Mouse (Mus musculus) midbrain, embryonic 12.5 days (tissue): ENCODE results near the gene Pnmal2. TPM values are rescaled to one million over a fixed set of nuclear protein-coding genes. Genes with fewer than 3 reads are reported as not detected.

Experiments used
- ATAC-seq: fragments of 200-750 bp; cut with Nextera tagmentation; 2 replicates; pipeline ENCODE4 v1.8.0; 2017; ENCODE audit warnings: low read depth, moderate TSS enrichment, moderate library complexity; ENCODE audit not compliant: low FRiP score
- H3K27ac ChIP-seq: fragments of 300-500 bp; sonication (generic); replicated peaks from 2 replicates; pipeline ENCODE4 v1.5.1; 2016; ENCODE audit warnings: mild to moderate bottlenecking
- H3K27me3 ChIP-seq: fragments of 300-500 bp; sonication (generic); 2 replicates; pipeline ENCODE4 v1.6.1; 2016; ENCODE audit warnings: mild to moderate bottlenecking
- H3K36me3 ChIP-seq: fragments of 300-500 bp; sonication (generic); 2 replicates; pipeline ENCODE4 v1.6.1; 2016
- H3K4me1 ChIP-seq: fragments of 300-500 bp; sonication (generic); 2 replicates; pipeline ENCODE4 v1.6.1; 2016
- H3K4me2 ChIP-seq: fragments of 300-500 bp; sonication (generic); replicated peaks from 2 replicates; pipeline ENCODE4 v1.6.1; 2016; ENCODE audit warnings: mild to moderate bottlenecking, moderate library complexity
- H3K4me3 ChIP-seq: fragments of 300-500 bp; sonication (generic); 2 replicates; pipeline ENCODE4 v1.5.1; 2016; ENCODE audit warnings: mild to moderate bottlenecking
- H3K9ac ChIP-seq: fragments of 300-500 bp; sonication (generic); replicated peaks from 2 replicates; pipeline ENCODE4 v1.6.1; 2016; ENCODE audit warnings: mild to moderate bottlenecking, moderate library complexity
- H3K9me3 ChIP-seq: fragments of 300-500 bp; sonication (generic); 2 replicates; pipeline ENCODE4 v1.6.1; 2016; ENCODE audit warnings: mild to moderate bottlenecking
- WGBS: fragments of 180-500 bp; shearing (Covaris S2); methylation state at CpG from one replicate; pipeline ENCODE4 v1.1.7; 2016; 5-methylcytosine and 5-hydroxymethylcytosine counted together
- polyA plus RNA-seq: library from polyadenylated mRNA; unstranded; fragments of >200 nt; fragmentation: Nextera tagmentation; extraction: Ambion mirVana; gene quantifications from 2 replicates; pipeline ENCODE4 v1.2.1, GENCODE M21; 2016

The Pnmal2 gene
- polyA plus RNA-seq, 1 experiment from 2014 or later: 49.3 TPM

DNA sequence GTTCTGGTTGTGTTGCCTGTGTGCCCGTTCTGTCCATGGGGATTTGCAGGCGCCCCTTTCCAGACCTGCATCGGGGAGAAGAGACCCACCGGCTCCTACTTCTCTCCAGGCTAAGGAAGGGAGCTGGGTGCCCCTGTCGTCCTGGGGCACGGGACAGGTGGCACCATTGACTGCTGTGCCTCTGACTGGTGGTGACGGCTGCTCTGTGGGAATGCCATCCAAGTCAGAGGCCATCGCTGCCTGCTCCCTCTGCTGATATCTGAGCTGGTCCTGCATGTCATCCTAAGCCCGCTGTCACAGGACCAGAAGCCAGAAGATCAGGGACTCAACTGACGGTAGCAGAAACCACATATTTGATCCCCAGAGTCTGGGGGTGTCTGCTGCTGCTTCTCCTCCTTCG lies 35.6 kb upstream of the Pnmal2 start:
- Histone ChIP-seq H3K4me1 (peaks cover 19% of the 10 kb centered on the region), H3K9me3 (no peaks in the 10 kb centered on the region), H3K4me2 (no peak overlapping the region), H3K27me3 (peaks cover 13% of the 10 kb centered on the region), H3K4me3 (no peak overlapping the region), H3K27ac (no peak overlapping the region), H3K9ac (no peak overlapping the region), H3K36me3 (no peaks in the 10 kb centered on the region)
- 67% methylated on average over 11 of the region's 11 CpGs for WGBS
- ATAC-seq: no peak

DNA sequence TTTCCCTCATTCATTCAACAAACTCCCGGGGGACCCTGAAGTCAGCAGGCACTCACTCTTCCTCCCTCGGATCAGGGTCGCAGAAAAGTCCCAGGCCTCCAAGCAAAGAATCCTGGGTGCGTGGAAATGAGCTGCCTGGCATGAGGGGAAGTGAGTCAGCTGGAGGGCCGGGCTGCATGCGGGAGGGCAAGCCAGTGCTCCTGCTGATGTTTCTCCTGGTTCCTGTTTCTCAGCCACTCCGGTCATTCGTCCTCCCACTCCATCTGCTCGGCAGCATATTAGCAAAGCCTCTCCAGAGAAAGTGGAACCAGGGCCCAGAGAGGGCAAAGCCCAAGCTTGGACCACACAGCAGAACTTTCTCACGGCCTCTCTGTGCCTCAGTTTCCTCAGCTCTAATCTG lies 34.6 kb upstream of the Pnmal2 start:
- peaks cover 15% of the 10 kb centered on the region for H3K4me1 ChIP-seq

DNA sequence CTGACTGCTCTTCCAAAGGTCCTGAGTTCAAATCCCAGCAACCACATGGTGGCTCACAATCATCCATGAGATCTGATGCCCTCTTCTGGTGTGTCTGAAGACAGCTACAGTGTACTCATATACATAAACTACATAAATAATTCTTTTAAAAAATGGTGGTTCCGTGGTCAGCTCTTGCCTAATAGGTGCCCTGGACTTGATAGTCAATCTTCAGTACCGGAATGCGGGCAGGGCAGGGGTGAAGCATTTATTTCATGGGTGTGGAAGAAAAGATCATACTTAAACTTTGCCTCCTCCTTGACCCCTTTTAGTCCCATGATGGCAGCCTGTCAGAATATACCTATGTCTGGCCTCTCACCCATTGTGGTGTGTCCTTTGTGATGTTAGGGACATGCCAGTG lies 32.6 kb upstream of the Pnmal2 start:
- WGBS: 95% methylated on average over 3 of the region's 3 CpGs
- Histone ChIP-seq H3K4me2 (no peak overlapping the region), H3K9ac (no peak overlapping the region), H3K4me3 (no peak overlapping the region), H3K36me3 (peaks cover 27% of the 10 kb centered on the region), H3K4me1 (peaks cover 3% of the 10 kb centered on the region; the same call in 1 of the 2 replicates), H3K27ac (no peak overlapping the region), H3K27me3 (peaks cover 13% of the 10 kb centered on the region), H3K9me3 (no peaks in the 10 kb centered on the region)
- no peak for ATAC-seq

More for the DNA sequence above, 34.6 kb upstream of the Pnmal2 start:
- no peak overlapping the region for H3K9ac ChIP-seq
- H3K9me3 ChIP-seq: no peaks in the 10 kb centered on the region
- WGBS: 58% methylated on average over 10 of the region's 10 CpGs
- H3K27me3 ChIP-seq: peaks cover 13% of the 10 kb centered on the region
- H3K4me3 ChIP-seq: no peak overlapping the region
- H3K36me3 ChIP-seq: peaks cover 8% of the 10 kb centered on the region
- H3K27ac ChIP-seq: no peak overlapping the region
- no peak for ATAC-seq
- no peak overlapping the region for H3K4me2 ChIP-seq

DNA sequence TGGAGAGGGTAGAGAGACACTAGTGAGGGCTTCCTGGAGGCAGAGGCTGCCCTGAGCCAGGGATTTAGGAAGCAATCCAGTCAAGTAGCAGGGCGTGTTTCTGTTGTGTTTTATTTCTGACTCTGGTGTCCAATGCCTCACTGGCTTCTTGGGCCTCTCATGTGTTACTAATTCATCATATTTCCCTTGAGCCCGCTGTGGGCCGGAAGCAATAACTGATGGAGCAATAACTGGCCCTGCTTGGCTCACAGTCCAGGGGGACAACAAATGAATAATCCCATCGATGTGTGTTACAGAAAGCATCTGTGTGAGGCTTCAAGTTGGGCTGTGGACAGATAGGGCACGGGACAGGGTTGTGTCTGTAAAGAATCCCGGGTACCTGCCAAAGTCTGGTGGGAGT lies 32.1 kb upstream of the Pnmal2 start:
- Histone ChIP-seq H3K27me3 (peaks cover 13% of the 10 kb centered on the region), H3K36me3 (peaks cover 32% of the 10 kb centered on the region), H3K4me2 (no peak overlapping the region), H3K27ac (no peak overlapping the region), H3K4me1 (peaks cover 3% of the 10 kb centered on the region; the same call in 1 of the 2 replicates), H3K9ac (no peak overlapping the region), H3K9me3 (no peaks in the 10 kb centered on the region), H3K4me3 (no peak overlapping the region)
- WGBS: 77% methylated on average over 6 of the region's 6 CpGs
- ATAC-seq: no peak

DNA sequence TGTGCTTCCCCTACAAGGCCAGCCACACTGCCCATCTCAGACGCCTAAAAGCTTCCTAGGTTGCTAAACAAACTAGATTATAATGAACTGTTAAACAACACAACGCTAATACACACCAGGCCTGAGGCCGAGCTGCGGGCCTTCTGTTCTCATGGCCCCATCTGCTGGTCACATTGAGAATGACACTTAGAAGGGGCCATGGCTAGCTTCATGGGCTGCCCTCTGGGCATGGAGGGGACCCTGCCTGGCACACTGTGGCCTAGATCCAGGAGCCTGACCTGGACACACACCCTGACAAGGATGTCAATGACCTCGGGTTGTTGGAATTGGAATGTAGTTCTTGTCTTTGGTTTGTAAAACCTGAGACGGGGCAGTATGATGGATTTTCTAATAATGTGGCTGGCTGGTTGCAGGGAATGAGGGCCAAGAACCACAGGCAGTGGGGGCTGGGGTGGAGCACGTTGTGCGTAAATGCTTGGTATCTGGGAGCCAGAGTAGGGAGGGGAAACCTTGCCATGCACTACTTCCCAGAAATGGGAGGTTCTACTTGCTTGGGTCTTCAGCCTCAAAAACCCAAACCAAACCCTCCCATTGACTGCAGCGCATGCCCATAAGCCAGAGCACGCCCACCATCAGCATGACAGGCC lies 30.6 kb upstream of the Pnmal2 start:
- peaks cover 5% of the 10 kb centered on the region; the same call in 1 of the 2 replicates for H3K4me1 ChIP-seq
- WGBS: 42% methylated on average over 10 of the region's 10 CpGs
- peaks cover 47% of the 10 kb centered on the region for H3K36me3 ChIP-seq

DNA sequence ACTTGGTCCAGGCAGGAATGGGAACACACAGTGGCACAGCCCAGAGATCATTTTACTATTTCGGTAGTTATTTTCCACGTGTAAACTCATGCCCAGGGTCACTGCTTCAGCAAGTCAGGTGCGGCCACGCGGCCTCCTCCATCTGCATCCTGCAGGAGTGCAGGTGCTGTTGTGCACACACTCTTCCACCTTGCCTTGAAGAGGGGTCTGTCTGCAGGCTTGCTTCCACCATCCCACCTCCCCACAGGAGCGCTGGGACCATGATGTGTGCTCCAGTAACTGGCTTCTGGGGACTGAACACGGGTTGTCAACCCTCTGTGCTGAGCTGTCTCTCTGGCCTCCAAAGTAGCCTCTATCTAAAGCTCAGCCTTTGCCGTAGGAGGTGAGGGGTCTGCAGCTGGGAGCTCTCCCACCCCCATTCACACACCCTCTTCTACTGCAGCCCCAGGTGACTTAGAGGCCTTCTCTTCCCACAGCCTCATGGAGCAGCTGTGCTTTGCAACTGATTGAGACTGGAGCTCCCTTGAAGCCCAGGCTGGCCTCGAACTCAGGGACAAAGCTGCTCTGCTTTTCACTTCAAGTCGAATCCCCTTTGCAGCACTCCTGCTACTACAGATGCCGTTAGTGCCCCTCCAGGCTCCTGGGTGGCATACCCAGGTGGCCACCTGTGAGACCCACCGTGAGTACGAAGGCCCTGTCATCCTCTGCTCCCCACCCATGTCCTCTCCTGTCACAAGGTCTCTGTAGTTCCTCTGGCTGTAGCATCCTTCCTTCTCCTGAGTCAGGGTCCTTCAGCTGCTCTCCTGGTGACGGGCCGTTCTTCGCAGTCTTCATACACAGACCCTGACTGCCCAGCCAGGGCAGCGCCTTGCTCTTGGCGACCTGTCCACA lies 29.8 kb upstream of the Pnmal2 start:
- Histone ChIP-seq H3K4me3 (no peak overlapping the region), H3K4me1 (peaks cover 12% of the 10 kb centered on the region), H3K4me2 (no peak overlapping the region), H3K27me3 (0 out of 2 replicates have a peak, but pooled peaks cover 2% of the 10 kb centered on the region), H3K36me3 (peaks cover 54% of the 10 kb centered on the region), H3K27ac (no peak overlapping the region; the same call in 1 of the 2 replicates), H3K9me3 (no peaks in the 10 kb centered on the region), H3K9ac (no peak overlapping the region)
- ATAC-seq: no peak
- 83% methylated on average over 18 of the region's 18 CpGs for whole genome bisulfite sequencing

More for the DNA sequence above, 30.6 kb upstream of the Pnmal2 start:
- ATAC-seq: peak; percentile 62
- Histone ChIP-seq H3K9ac (no peak overlapping the region), H3K4me3 (no peak overlapping the region), H3K9me3 (no peaks in the 10 kb centered on the region), H3K27ac (no peak overlapping the region; the same call in 1 of the 2 replicates), H3K27me3 (peaks cover 8% of the 10 kb centered on the region), H3K4me2 (no peak overlapping the region)

DNA sequence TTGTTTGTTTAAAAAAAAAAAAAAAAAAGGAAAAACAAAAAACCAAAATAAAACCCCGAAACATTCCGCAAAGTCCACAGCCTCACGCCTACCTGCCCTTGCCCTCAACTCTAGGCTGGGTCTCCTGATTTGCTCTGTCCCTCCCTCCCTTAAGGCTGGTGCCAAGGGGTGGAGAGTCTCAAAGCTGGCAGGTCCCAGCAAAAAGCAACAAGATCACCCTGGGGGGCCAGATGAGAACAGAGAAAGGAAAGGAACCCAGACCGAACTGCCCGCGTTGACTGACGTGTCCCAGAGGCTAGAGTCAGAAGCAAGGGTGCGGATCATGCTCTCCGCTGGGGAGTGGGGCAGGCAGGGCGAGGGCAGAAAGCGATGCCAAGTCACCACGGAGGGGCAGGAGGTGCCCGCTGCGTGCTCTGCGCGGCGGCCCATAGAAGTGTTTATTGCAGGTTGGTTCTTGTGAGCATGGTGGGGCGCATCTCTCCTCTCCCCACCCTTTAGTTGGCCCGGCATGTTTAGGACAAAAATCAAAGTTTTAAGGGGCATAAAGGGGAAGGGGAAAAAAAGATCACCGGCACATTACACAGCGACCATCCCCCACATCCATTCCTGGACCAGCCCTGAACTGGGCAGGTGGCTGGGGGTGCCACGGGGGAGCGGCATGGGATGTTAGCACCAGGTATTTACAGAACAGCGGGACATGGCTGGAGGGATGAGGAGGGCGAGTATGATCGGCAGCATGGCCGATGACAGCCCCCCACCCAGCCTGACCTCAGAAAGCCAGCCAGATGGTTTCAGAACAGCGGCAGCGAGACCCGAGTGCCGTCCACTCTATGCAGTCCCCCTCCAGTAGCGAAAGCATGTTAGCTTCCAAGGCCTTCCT lies 28.8 kb upstream of the Pnmal2 start:
- peaks cover 21% of the 10 kb centered on the region for H3K4me1 ChIP-seq
- 92% methylated on average over 32 of the region's 32 CpGs for WGBS
- no peaks in the 10 kb centered on the region for H3K9me3 ChIP-seq
- peaks cover 60% of the 10 kb centered on the region for H3K36me3 ChIP-seq
- H3K27me3 ChIP-seq: no peaks in the 10 kb centered on the region
- no peak overlapping the region for H3K4me2 ChIP-seq
- no peak for ATAC-seq
- H3K4me3 ChIP-seq: no peak overlapping the region
- H3K9ac ChIP-seq: no peak overlapping the region
- H3K27ac ChIP-seq: no peak overlapping the region; the same call in 1 of the 2 replicates

DNA sequence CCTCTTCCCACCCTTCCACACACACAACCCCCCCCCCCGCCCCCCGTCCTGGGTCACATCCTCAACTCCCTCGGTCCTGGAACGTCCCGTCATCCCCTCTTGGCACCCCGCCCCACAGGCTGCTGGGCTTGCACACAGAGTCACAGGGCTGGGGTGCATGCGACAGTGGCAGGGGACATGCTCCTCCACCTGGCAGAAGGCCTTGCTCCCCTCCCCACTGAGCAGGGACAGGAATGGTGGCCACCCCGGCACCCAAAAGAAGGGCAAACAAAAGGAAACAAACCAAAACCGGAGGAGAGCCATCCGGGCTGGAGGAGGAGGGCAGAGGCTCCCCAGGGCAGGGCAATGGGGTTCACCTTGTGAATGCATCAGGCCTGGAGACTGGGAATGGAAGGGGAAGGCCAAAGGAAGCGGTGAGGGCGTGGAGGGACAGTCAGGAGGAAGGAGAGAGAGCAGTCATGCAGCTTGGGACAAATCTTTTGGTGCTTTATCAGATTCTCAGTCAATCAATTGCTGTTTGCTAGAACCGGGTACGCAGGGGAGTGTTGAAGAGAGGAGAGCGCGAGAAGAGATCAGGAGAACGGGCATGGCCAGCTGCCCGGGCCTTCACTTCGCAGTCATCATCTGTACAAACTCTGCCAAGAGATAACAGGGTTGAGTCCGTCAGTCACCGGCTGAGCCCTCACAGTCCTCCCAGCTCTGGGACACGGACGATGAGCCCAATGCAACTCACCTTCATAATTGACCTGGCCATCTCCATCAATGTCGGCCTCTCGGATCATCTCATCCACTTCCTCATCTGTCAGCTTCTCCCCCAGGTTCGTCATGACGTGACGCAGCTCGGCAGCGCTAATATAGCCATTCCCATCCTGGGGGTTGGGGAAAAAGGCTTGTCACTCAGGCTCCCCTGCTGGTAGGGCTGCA lies 27.9 kb upstream of the Pnmal2 start:
- H3K9me3 ChIP-seq: no peaks in the 10 kb centered on the region
- peaks cover 60% of the 10 kb centered on the region for H3K36me3 ChIP-seq
- no peak overlapping the region for H3K4me2 ChIP-seq
- no peak for ATAC-seq
- no peak overlapping the region for H3K9ac ChIP-seq
- H3K4me3 ChIP-seq: no peak overlapping the region
- H3K4me1 ChIP-seq: peaks cover 30% of the 10 kb centered on the region
- H3K27me3 ChIP-seq: no peaks in the 10 kb centered on the region
- H3K27ac ChIP-seq: no peak overlapping the region
- 86% methylated on average over 29 of the region's 30 CpGs for WGBS

DNA sequence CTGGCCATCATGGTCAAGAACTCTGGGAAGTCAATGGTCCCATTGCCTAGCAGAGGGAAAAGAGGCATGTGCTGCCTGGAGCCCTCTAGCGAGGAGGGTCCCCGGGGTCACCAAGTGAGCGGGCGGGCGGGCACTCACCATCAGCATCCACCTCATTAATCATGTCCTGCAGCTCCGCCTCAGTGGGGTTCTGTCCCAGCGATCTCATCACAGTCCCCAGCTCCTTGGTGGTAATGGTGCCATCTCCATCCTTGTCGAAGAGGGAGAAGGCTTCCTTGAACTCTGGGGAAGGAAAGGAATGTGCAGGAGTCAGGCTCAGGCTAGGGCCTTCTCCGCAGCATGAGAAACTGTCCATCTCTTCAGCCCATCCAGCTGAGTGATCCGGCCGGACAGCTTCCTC lies 27.0 kb upstream of the Pnmal2 start:
- no peak overlapping the region for H3K4me2 ChIP-seq
- no peak overlapping the region for H3K4me3 ChIP-seq
- 89% methylated on average over 11 of the region's 11 CpGs for WGBS
- H3K36me3 ChIP-seq: peaks cover 60% of the 10 kb centered on the region
- ATAC-seq: no peak
- H3K27ac ChIP-seq: no peak overlapping the region
- H3K9ac ChIP-seq: no peak overlapping the region
- H3K27me3 ChIP-seq: no peaks in the 10 kb centered on the region
- no peaks in the 10 kb centered on the region for H3K9me3 ChIP-seq
- H3K4me1 ChIP-seq: peaks cover 38% of the 10 kb centered on the region

DNA sequence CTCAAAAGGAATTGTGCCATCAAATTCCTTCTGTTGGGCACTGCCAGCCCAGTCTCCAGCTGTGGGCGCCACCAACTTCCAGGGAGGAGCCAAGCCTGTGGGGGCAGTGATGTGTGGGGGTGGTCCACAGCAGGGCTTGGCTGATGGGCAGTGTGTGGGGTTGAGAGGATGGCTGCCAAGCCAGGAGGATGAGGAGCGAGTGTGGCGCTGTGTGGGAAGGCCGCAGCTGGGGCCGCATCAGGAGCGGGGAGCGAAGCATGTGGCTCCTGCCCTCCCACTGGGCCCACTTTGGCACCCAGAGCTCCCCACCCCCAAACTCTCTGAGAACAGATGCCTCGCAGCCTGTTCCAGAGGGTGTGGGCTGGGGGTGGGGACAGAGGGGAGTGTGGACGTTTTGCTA lies 26.5 kb upstream of the Pnmal2 start:
- Histone ChIP-seq H3K27me3 (no peaks in the 10 kb centered on the region), H3K27ac (no peak overlapping the region), H3K36me3 (peaks cover 60% of the 10 kb centered on the region)

DNA sequence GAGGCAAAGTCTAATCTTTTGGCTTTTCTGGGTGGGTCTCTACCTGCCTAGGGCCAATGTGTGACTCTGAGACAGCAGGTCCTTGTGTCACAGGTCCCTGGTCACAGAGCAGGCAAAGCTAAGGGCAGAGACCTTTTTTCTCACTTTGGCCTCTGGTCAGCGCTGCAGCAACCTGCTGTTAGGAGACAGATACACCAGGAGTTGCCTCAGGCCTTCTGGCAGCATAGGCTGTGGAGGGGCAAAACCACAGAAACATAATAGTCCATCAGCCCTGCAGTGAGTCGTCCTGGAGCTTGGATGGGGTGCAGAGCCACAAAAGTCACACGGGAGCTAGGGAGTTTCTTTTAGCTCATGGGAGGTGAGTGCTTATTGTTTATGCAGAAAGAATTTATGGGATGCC lies 25.8 kb upstream of the Pnmal2 start:
- Histone ChIP-seq H3K4me2 (no peak overlapping the region), H3K9me3 (no peaks in the 10 kb centered on the region), H3K9ac (no peak overlapping the region), H3K36me3 (peaks cover 60% of the 10 kb centered on the region), H3K4me3 (no peak overlapping the region), H3K27me3 (no peaks in the 10 kb centered on the region), H3K27ac (0 out of 2 replicates have a peak overlapping the region, but pooled peaks have one; percentile 30), H3K4me1 (peaks cover 43% of the 10 kb centered on the region)
- WGBS: 81% methylated on average over 3 of the region's 3 CpGs
- no peak for ATAC-seq

More for the DNA sequence above, 26.5 kb upstream of the Pnmal2 start:
- H3K9ac ChIP-seq: no peak overlapping the region
- no peak overlapping the region for H3K4me2 ChIP-seq
- H3K9me3 ChIP-seq: no peaks in the 10 kb centered on the region
- 84% methylated on average over 9 of the region's 9 CpGs for WGBS
- H3K4me3 ChIP-seq: no peak overlapping the region
- ATAC-seq: no peak
- H3K4me1 ChIP-seq: peaks cover 43% of the 10 kb centered on the region
